Mouse (Mus musculus) MEL (cell line): Measurements from ENCODE around the gene Paics. TPM values are rescaled to one million over a fixed set of nuclear protein-coding genes. Genes with fewer than 3 reads are reported as not detected.
A peak's percentile ranks its signal among the peaks of the same experiment; 100 is the strongest.

ENCODE experiments used
- DNase-seq: peaks from one replicate; pipeline ENCODE4 v3.0.0; 2011; ENCODE audit warnings: low read depth, low spot score
- H3K27ac ChIP-seq: 2 replicates; pipeline ENCODE4 v1.5.1; 2012; ENCODE audit warnings: low read depth, mild to moderate bottlenecking, control low read depth, low read length, moderate library complexity; ENCODE audit not compliant: control insufficient read depth
- H3K27me3 ChIP-seq, 2 experiments: fragments of 150-350 bp in 1 of 2; sonication (generic) in 1 of 2; 2 replicates each; pipeline ENCODE4 v1.6.1; 2012; ENCODE audit warnings: low read length in 2 of 2, mild to moderate bottlenecking in 2 of 2, improper control_type of control experiment in 1 of 2, moderate library complexity in 1 of 2; ENCODE audit not compliant: insufficient read depth in 2 of 2, control insufficient read depth in 1 of 2
- H3K36me3 ChIP-seq, 2 experiments: 2 replicates each; pipeline ENCODE4 v1.6.1; 2012 to 2014; ENCODE audit warnings: low read length in 2 of 2, improper control_type of control experiment in 1 of 2, inconsistent platforms in 1 of 2, mild to moderate bottlenecking in 1 of 2; ENCODE audit not compliant: insufficient read depth in 2 of 2, control insufficient read depth in 1 of 2
- H3K4me1 ChIP-seq, 2 experiments: fragments of 150-350 bp in 1 of 2; sonication (generic) in 1 of 2; 2 replicates each; pipeline ENCODE4 v1.6.1; 2012; ENCODE audit warnings: low read length in 2 of 2, improper control_type of control experiment in 1 of 2, mild to moderate bottlenecking in 1 of 2; ENCODE audit not compliant: insufficient read depth in 2 of 2, control insufficient read depth in 1 of 2
- H3K4me3 ChIP-seq, 2 experiments: fragments of 150-350 bp in 1 of 2; sonication (generic) in 1 of 2; 2 replicates each; pipeline ENCODE4 v1.5.1; 2012; ENCODE audit warnings: low read depth in 2 of 2, low read length in 2 of 2, mild to moderate bottlenecking in 2 of 2, moderate library complexity in 2 of 2, control low read depth in 1 of 2, improper control_type of control experiment in 1 of 2; ENCODE audit not compliant: control insufficient read depth in 1 of 2, insufficient read depth in 1 of 2
- H3K79me2 ChIP-seq: 2 replicates; pipeline ENCODE4 v1.6.1; 2012; ENCODE audit warnings: mild to moderate bottlenecking, low read length, moderate library complexity; ENCODE audit not compliant: control insufficient read depth, poor library complexity, insufficient read depth
- H3K9ac ChIP-seq: 2 replicates; pipeline ENCODE4 v1.6.1; 2012; ENCODE audit warnings: low read depth, mild to moderate bottlenecking, control low read depth, low read length, moderate library complexity; ENCODE audit not compliant: control insufficient read depth, poor library complexity, severe bottlenecking
- H3K9me3 ChIP-seq: fragments of 150-350 bp; sonication (generic); replicated peaks from 2 replicates; pipeline ENCODE4 v1.6.1; 2012; ENCODE audit warnings: mild to moderate bottlenecking, low read length, improper control_type of control experiment, moderate library complexity; ENCODE audit not compliant: insufficient read depth
- BHLHE40 ChIP-seq: IDR thresholded peaks from 2 replicates; pipeline ENCODE4 v1.6.1; 2012; ENCODE audit warnings: low read depth, mild to moderate bottlenecking, inconsistent platforms, low read length, improper control_type of control experiment, borderline replicate concordance
- CTCF ChIP-seq, 3 experiments: IDR thresholded peaks in 2 of 3; conservative IDR thresholded peaks in 1 of 3; 2 replicates each; pipeline ENCODE4 v1.5.1; 2011 to 2012; ENCODE audit warnings: low read length in 3 of 3, low read depth in 2 of 3, mild to moderate bottlenecking in 2 of 3, improper control_type of control experiment in 1 of 3, inconsistent platforms in 1 of 3, mixed read lengths in 1 of 3, moderate library complexity in 1 of 3; ENCODE audit not compliant: control insufficient read depth in 1 of 3, insufficient read depth in 1 of 3, poor library complexity in 1 of 3, severe bottlenecking in 1 of 3
- ELF1 ChIP-seq: IDR thresholded peaks from 2 replicates; pipeline ENCODE4 v1.6.1; 2014; ENCODE audit warnings: low read depth, mild to moderate bottlenecking, inconsistent platforms, low read length, improper control_type of control experiment, moderate library complexity
- EP300 ChIP-seq, 2 experiments: IDR thresholded peaks; 2 replicates each; pipeline ENCODE4 v1.6.1; 2011; ENCODE audit warnings: improper control_type of control experiment in 2 of 2, low read length in 2 of 2, low read depth in 1 of 2, mild to moderate bottlenecking in 1 of 2
- JUND ChIP-seq: IDR thresholded peaks from 2 replicates; pipeline ENCODE4 v1.6.1; 2011; ENCODE audit warnings: low read depth, mild to moderate bottlenecking, improper control_type of control experiment, low read length
- MAFK ChIP-seq: IDR thresholded peaks from 2 replicates; pipeline ENCODE4 v1.6.1; 2011; ENCODE audit warnings: low read depth, mild to moderate bottlenecking, low read length, improper control_type of control experiment, borderline replicate concordance
- MAZ ChIP-seq: IDR thresholded peaks from 2 replicates; pipeline ENCODE4 v1.6.1; 2012; ENCODE audit warnings: low read depth, mild to moderate bottlenecking, inconsistent platforms, low read length, improper control_type of control experiment
- MEF2A ChIP-seq: IDR thresholded peaks from 2 replicates; pipeline ENCODE4 v1.6.1; 2014; ENCODE audit warnings: low read depth, mild to moderate bottlenecking, inconsistent platforms, low read length, improper control_type of control experiment; ENCODE audit not compliant: poor library complexity, insufficient replicate concordance, severe bottlenecking; ENCODE audit errors: extremely low read depth
- MXI1 ChIP-seq: IDR thresholded peaks from 2 replicates; pipeline ENCODE4 v1.6.1; 2011; ENCODE audit warnings: mild to moderate bottlenecking, low read depth, low read length, improper control_type of control experiment
- MYC ChIP-seq: IDR thresholded peaks from 2 replicates; pipeline ENCODE4 v1.6.1; 2011; ENCODE audit warnings: low read depth, mild to moderate bottlenecking, low read length, improper control_type of control experiment, moderate library complexity
- NRF1 ChIP-seq: IDR thresholded peaks from 2 replicates; pipeline ENCODE4 v1.6.1; 2014; ENCODE audit warnings: low read depth, mild to moderate bottlenecking, inconsistent platforms, low read length, improper control_type of control experiment, moderate library complexity; ENCODE audit not compliant: poor library complexity, insufficient read depth, severe bottlenecking
- POLR2AphosphoS5 ChIP-seq: IDR thresholded peaks from 2 replicates; pipeline ENCODE4 v1.6.1; 2012; ENCODE audit warnings: low read depth, borderline replicate concordance, mild to moderate bottlenecking, inconsistent platforms, low read length, moderate library complexity, mixed read lengths
- RAD21 ChIP-seq: IDR thresholded peaks from 2 replicates; pipeline ENCODE4 v1.6.1; 2011; ENCODE audit warnings: mild to moderate bottlenecking, low read depth, low read length, improper control_type of control experiment
- SIN3A ChIP-seq: IDR thresholded peaks from 2 replicates; pipeline ENCODE4 v1.6.1; 2012; ENCODE audit warnings: low read length, improper control_type of control experiment, inconsistent platforms
- TAL1 ChIP-seq: IDR thresholded peaks from 2 replicates; pipeline ENCODE4 v1.6.1; 2012; ENCODE audit warnings: mild to moderate bottlenecking, inconsistent platforms, low read length, moderate library complexity, mixed read lengths
- TBP ChIP-seq: IDR thresholded peaks from 2 replicates; pipeline ENCODE4 v1.8.0; 2011; ENCODE audit warnings: low read depth, low read length, improper control_type of control experiment
- USF1 ChIP-seq: IDR thresholded peaks from 2 replicates; pipeline ENCODE4 v1.6.1; 2014; ENCODE audit warnings: low read depth, mild to moderate bottlenecking, inconsistent platforms, low read length, improper control_type of control experiment, moderate library complexity
- ZKSCAN1 ChIP-seq: IDR thresholded peaks from 2 replicates; pipeline ENCODE4 v1.6.1; 2012; ENCODE audit warnings: low read depth, mild to moderate bottlenecking, inconsistent platforms, low read length, improper control_type of control experiment, moderate library complexity
- ZMIZ1 ChIP-seq: IDR thresholded peaks from 2 replicates; pipeline ENCODE4 v1.6.1; 2012; ENCODE audit warnings: low read depth, mild to moderate bottlenecking, inconsistent platforms, low read length, improper control_type of control experiment, moderate library complexity
- polyA plus RNA-seq, 2 experiments: library from polyadenylated mRNA; stranded (reverse) in 1 of 2; unstranded in 1 of 2; fragments of >175 nt in 1 of 2; fragments of >200 nt in 1 of 2; gene quantifications; 2 replicates each; pipeline versions ENCODE4 v1.2.1 to v1.2.4; 2012; ENCODE audit warnings: low replicate concordance in 2 of 2, low read depth in 1 of 2; ENCODE audit not compliant: insufficient read length in 2 of 2, insufficient read depth in 1 of 2, missing spikeins in 1 of 2
- total RNA-seq: library from RNA; depleted of rRNA; stranded (reverse); fragments of 300-350 nt; gene quantifications from 2 replicates; pipeline ENCODE4 v1.2.3, GENCODE M21; 2012

The Paics gene
- total and polyA plus RNA-seq, 3 experiments = 222 to 434 (median 266) TPM

DNA sequence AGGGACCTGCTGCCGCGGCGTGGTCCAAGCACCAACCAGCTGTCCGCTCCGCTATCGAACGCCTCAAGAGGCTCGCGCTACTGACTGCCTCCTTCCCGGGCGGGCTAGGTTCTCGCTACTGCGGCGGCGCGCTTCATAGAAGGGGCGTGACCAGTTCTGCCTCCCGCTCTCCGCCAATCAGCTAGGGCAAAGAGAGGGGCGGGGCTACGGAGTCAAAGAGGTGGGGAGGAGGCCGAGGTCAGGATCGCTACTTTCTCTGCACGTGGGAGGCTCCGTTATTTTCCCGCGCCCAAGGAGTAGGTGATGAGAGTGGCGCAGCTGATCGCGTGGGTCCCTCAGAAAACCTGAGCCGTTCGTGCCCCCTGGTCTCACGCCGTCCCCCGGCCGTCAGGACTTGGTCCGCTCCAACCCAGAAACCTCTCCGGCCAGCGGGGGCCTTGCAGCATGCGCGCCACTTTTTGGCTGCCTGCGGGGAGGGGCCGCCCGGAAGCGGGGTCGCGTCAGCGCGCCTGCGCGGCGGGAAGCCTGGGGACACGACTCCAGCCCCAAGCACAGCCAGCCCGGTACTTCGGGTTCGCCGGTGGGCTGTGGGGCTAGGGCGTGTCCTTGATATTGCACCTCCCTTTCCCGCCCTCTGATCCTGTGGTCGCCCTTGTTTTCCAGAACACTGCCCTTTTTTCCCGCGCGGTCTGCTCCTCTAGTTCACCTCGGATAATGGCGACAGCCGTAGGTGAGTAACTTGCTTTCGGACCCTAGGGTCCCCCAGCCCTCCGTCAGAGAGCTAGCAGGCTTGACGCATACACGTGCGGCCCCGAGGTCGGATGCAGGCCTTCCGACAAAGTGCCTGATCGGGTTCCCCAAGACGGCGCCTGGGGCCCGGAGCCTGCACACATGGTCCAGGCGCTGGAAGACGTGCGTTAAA, at the start of gene Paics, which contains the start of gene Ppat (continued):
- TF ChIP-seq ZMIZ1 (peak; percentile 99), CTCF (IDR thresholded peaks at IDR 0.05 in 2 of 3, conservative IDR thresholded peaks at IDR 0.05 in 1 of 3; ENCODE audit: control insufficient read depth in 1 of 3, insufficient read depth in 1 of 3, low read depth in 2 of 3, low read length in 3 of 3, poor library complexity in 1 of 3, severe bottlenecking in 1 of 3) (0 out of 6 replicates have a peak, but pooled peaks of 1 of the 3 experiments have one; percentile 2), MAZ (peak; percentile 99), SIN3A (peak; percentile 97), MYC (peak; percentile 96)

DNA sequence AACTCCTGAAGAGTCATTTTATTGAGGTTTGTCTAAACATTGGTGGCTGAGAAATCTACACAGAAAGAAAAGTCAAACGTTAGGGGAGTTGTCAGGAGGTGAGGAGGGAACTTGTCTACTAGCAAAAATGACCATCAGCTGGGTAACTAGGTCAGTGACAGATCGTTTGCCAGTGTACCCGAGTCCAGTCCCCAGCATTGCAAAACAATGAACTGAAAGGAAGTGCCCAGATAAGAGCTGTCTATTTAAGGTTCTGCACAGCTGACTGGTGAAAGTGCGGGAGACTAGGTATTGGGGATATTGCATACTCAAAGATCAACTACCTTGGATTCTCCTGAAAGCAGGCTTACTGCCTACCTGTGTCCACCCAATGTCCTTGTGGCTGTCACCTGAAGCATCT, 49.0 kb upstream of the Paics start:
- Histone ChIP-seq H3K4me3 (no peak overlapping the region), H3K9ac (no peak overlapping the region), H3K79me2 (peaks cover 4% of the 10 kb centered on the region; the same call in 1 of the 2 replicates), H3K27me3 (no peaks in the 10 kb centered on the region), H3K4me1 (peaks cover 4 to 9% of the 10 kb centered on the region in 2 experiments; a peak in 2 of 4 replicates), H3K9me3 (no peaks in the 10 kb centered on the region), H3K27ac (no peak overlapping the region), H3K36me3 (peaks cover 2 to 15% of the 10 kb centered on the region in 2 experiments; a peak in 3 of 4 replicates)
- TF ChIP-seq NRF1 (no peak), ELF1 (no peak), MYC (no peak), BHLHE40 (no peak), TBP (no peak), JUND (no peak), POLR2AphosphoS5 (no peak), MAFK (no peak), MAZ (no peak), MXI1 (no peak), USF1 (no peak), ZKSCAN1 (no peak), MEF2A (no peak), EP300 (IDR thresholded peaks at IDR 0.05; ENCODE audit: low read depth in 1 of 2, low read length in 2 of 2) (no peak), RAD21 (no peak), TAL1 (no peak)
- no peak for DNase-seq
